Mouse (Mus musculus): Measurements from ENCODE around the gene Usp17le. TPM values are rescaled to one million over a fixed set of nuclear protein-coding genes. Genes with fewer than 3 reads are reported as not detected.
"Not testable (repeated sequence)": the region's sequence is repeated elsewhere in the genome, so short reads cannot be mapped to it uniquely, and the experiment has no call there.

The Usp17le gene
- not detected in 2 replicates for polyA plus RNA-seq (2016; fragmentation: Nextera tagmentation; extraction: Ambion mirVana)

DNA sequence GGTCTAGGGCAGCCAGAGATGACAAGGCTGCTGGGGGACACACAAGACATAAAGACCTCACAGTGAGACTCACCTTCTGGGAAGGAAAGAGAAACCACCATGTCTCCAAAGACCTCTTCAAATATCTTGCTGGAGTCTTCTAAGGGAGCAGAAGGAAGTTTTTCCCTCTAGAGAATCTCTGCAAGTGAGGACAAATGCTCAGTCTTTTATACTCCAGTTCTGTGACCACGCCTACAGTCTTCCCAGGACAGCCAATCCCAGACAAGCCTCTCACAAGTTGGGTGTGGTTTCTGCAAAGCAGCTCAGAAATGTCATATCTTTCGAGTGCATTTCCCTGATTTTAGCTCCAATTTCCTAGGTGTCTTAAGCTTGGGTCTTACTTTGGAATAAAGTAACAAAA lies at the start of gene Usp17le:
Usp17le (minus strand) TSS at position 101 of the 400 bp plus-strand sequence.
- not testable (repeated sequence) for H3K4me2 ChIP-seq; H3K4me3 ChIP-seq; H3K36me3 ChIP-seq; ATAC-seq (ENCODE audit: insufficient number of reproducible peaks, low FRiP score); H3K4me1 ChIP-seq (replicated peaks); H3K9me3 ChIP-seq (replicated peaks); H3K9ac ChIP-seq; H3K27ac ChIP-seq (ENCODE audit: poor library complexity, severe bottlenecking); H3K27me3 ChIP-seq (replicated peaks)
- WGBS: 66% methylated on average over 2 of the region's 2 CpGs

DNA sequence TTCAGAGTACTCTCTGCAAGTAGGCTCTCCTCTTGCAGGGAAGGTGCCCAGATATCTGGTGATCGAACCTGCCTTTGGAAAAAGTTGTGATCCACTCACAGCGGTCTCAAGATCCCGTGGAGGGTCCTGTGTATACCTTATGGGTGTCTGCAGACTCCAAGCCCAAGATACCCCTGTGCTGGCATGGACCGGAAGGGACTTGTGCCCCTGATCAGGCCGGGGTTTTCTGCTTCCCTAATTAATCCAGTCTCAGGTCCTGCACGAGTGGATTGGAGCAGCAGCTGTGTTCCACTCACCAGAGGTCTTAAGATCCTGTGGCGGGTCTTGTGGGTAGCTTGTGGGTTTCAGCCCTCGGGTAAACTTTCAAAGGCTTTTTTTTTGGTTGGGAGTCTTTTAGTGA lies 33.1 kb upstream of the Usp17le start:
- H3K9me3 ChIP-seq (replicated peaks); H3K4me3 ChIP-seq; H3K9ac ChIP-seq; H3K4me2 ChIP-seq; H3K4me1 ChIP-seq (replicated peaks); H3K27me3 ChIP-seq (replicated peaks); ATAC-seq (ENCODE audit: insufficient number of reproducible peaks, low FRiP score); H3K36me3 ChIP-seq; H3K27ac ChIP-seq (ENCODE audit: poor library complexity, severe bottlenecking): not testable (repeated sequence)
- 69% methylated on average over 8 of the region's 8 CpGs for WGBS

DNA sequence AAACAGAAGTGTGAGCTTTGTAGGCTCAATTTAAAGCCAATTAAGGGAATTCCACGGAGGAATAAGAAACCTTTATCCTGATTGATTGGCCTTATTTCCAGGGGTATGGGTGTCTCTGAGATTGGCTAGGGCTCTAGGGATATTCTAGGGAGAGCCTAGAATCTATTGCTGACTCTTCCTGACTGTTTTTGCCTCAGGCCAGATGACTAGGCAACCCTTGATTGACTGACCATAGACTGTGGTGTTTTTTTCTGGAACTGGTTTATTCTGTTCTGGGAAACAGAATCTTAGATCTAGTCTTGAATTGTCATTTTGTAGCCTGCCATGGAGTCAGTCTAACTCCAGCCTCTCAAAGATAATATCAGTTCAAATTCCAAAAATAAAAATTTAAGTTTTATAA lies 13.5 kb upstream of the Usp17le start:
- 62% methylated on average over 1 of the region's 1 CpGs for WGBS

More for the DNA sequence above, 13.5 kb upstream of the Usp17le start:
- no peak overlapping the region for H3K27ac ChIP-seq (ENCODE audit: poor library complexity, severe bottlenecking)
- H3K9ac ChIP-seq: no peak overlapping the region
- H3K4me2 ChIP-seq: no peak overlapping the region
- ATAC-seq (ENCODE audit: insufficient number of reproducible peaks, low FRiP score): no peak
- no peaks in the 10 kb centered on the region for H3K27me3 ChIP-seq (replicated peaks)
- no peak overlapping the region for H3K4me3 ChIP-seq
- H3K4me1 ChIP-seq (replicated peaks): no peaks in the 10 kb centered on the region
- H3K9me3 ChIP-seq (replicated peaks): no peaks in the 10 kb centered on the region
- no peaks in the 10 kb centered on the region for H3K36me3 ChIP-seq

Other genes with a start within 250 kb of the Usp17le start
- gene Olfr651, start 227.3 kb downstream of the Usp17le start, polyA plus RNA-seq (2016; fragmentation: Nextera tagmentation; extraction: Ambion mirVana): not detected in 2 replicates
- gene Olfr652, start 216.6 kb downstream of the Usp17le start, polyA plus RNA-seq (2016; fragmentation: Nextera tagmentation; extraction: Ambion mirVana): not detected in 2 replicates
- gene Olfr653, start 200.2 kb downstream of the Usp17le start, polyA plus RNA-seq (2016; fragmentation: Nextera tagmentation; extraction: Ambion mirVana): not detected in 2 replicates
- not detected in 2 replicates for gene Olfr654, start 190.4 kb downstream of the Usp17le start, polyA plus RNA-seq (2016; fragmentation: Nextera tagmentation; extraction: Ambion mirVana)
- gene Olfr655, start 175.7 kb downstream of the Usp17le start, polyA plus RNA-seq (2016; fragmentation: Nextera tagmentation; extraction: Ambion mirVana): not detected in 2 replicates
- gene Olfr656, start 163.5 kb downstream of the Usp17le start, polyA plus RNA-seq (2016; fragmentation: Nextera tagmentation; extraction: Ambion mirVana): not detected in 2 replicates
- gene Olfr657, start 152.7 kb downstream of the Usp17le start, polyA plus RNA-seq (2016; fragmentation: Nextera tagmentation; extraction: Ambion mirVana): not detected in 2 replicates
- gene Olfr658, start 130.2 kb downstream of the Usp17le start, polyA plus RNA-seq (2016; fragmentation: Nextera tagmentation; extraction: Ambion mirVana): 0.05 TPM in 1 of 2 replicates, not detected in the other
- not detected in 2 replicates for gene Olfr659, start 110.7 kb downstream of the Usp17le start, polyA plus RNA-seq (2016; fragmentation: Nextera tagmentation; extraction: Ambion mirVana)
- gene Olfr661, start 91.0 kb downstream of the Usp17le start, polyA plus RNA-seq (2016; fragmentation: Nextera tagmentation; extraction: Ambion mirVana): not detected in 2 replicates
- not detected in 2 replicates for gene Usp17lb, start 65.1 kb upstream of the Usp17le start, polyA plus RNA-seq (2016; fragmentation: Nextera tagmentation; extraction: Ambion mirVana)
- not detected in 2 replicates for gene Usp17la, start 79.5 kb upstream of the Usp17le start, polyA plus RNA-seq (2016; fragmentation: Nextera tagmentation; extraction: Ambion mirVana)
- gene Olfr665, start 100.6 kb upstream of the Usp17le start, polyA plus RNA-seq (2016; fragmentation: Nextera tagmentation; extraction: Ambion mirVana): not detected in 2 replicates
- gene Olfr666, start 118.5 kb upstream of the Usp17le start, polyA plus RNA-seq (2016; fragmentation: Nextera tagmentation; extraction: Ambion mirVana): not detected in 2 replicates
- not detected in 2 replicates for gene Olfr667, start 144.0 kb upstream of the Usp17le start, polyA plus RNA-seq (2016; fragmentation: Nextera tagmentation; extraction: Ambion mirVana)
- gene Olfr668, start 150.6 kb upstream of the Usp17le start, polyA plus RNA-seq (2016; fragmentation: Nextera tagmentation; extraction: Ambion mirVana): not detected in 2 replicates
- not detected in 2 replicates for gene Olfr669, start 156.8 kb upstream of the Usp17le start, polyA plus RNA-seq (2016; fragmentation: Nextera tagmentation; extraction: Ambion mirVana)
- not detected in 2 replicates for gene Olfr670, start 185.2 kb upstream of the Usp17le start, polyA plus RNA-seq (2016; fragmentation: Nextera tagmentation; extraction: Ambion mirVana)
- not detected in 2 replicates for gene Olfr671, start 201.7 kb upstream of the Usp17le start, polyA plus RNA-seq (2016; fragmentation: Nextera tagmentation; extraction: Ambion mirVana)
- gene Olfr672, start 224.6 kb upstream of the Usp17le start, polyA plus RNA-seq (2016; fragmentation: Nextera tagmentation; extraction: Ambion mirVana): not detected in 2 replicates

Data from heart, embryonic 12.5 days (tissue).